Mouse (Mus musculus): ENCODE measurements around the gene Gm49387. TPM values are rescaled to one million over a fixed set of nuclear protein-coding genes. Genes with fewer than 3 reads are reported as not detected.

Gene Gm49387
- polyA plus RNA-seq, 1 experiment = not detected

DNA sequence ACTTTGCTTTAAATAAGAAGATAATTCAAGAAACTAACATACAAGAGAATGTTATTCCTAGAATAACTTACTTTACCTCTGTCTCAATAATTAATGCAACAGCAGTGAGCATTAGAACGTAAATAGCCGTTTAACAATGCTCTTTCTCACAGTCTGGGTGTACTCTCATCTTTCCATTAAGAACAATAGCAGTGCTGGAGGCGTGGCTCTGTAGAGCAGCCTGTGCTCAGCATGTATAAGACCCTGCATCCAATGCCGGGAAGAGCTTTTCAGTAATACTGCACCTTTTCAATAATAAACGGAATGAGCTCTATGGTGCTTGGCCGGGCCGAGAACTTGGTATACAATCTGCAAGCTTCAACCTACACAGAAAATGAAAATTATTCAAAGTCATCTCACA is 10.0 kb downstream of the Gm49387 start:
- TF ChIP-seq POLR2A (IDR thresholded peaks at IDR 0.05; ENCODE audit: insufficient read depth, low read length) (no peak), CTCF (IDR thresholded peaks at IDR 0.05; ENCODE audit: low read depth, low read length) (no peak), EP300 (IDR thresholded peaks at IDR 0.05; ENCODE audit: insufficient read depth, low read depth, low read length) (no peak)
- Histone ChIP-seq H3K9ac (ENCODE audit: low read depth, poor library complexity, severe bottlenecking) (no peak overlapping the region), H3K4me3 (ENCODE audit: low read depth, low read length) (no peak overlapping the region), H3K27me3 (ENCODE audit: control insufficient read depth, insufficient read depth, low read length, poor library complexity, severe bottlenecking) (no peaks in the 10 kb centered on the region), H3K4me1 (ENCODE audit: control insufficient read depth, insufficient read depth, low read length) (peaks cover 1% of the 10 kb centered on the region), H3K36me3 (ENCODE audit: control insufficient read depth, insufficient read depth, low read length, poor library complexity, severe bottlenecking) (no peaks in the 10 kb centered on the region), H3K9me3 (replicated peaks; ENCODE audit: control insufficient read depth, insufficient read depth, low read length, poor library complexity, severe bottlenecking) (no peaks in the 10 kb centered on the region), H3K27ac (ENCODE audit: insufficient read depth, low read length) (no peak overlapping the region)

DNA sequence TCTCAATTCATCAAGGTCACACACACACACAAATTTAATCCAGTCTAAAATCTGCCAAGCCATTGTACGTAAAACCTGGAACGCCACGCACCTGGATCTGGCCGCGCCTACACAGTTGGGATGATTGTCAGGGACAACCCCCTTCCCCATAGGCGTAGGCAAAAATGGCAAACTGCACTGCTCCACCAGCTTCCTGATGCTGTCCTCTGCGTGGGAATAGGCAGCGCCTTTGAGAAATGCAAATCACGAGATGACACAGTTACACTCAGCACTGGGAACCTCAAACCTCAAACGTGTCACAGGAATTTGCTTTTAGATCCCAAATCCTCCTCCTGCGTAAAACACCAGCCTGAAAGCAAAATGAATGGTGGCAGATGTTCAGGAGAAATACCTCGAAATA is 17.9 kb downstream of the Gm49387 start:
- no peaks in the 10 kb centered on the region for H3K9me3 ChIP-seq (replicated peaks; ENCODE audit: control insufficient read depth, insufficient read depth, low read length, poor library complexity, severe bottlenecking)
- H3K4me1 ChIP-seq (ENCODE audit: control insufficient read depth, insufficient read depth, low read length) = no peaks in the 10 kb centered on the region

DNA sequence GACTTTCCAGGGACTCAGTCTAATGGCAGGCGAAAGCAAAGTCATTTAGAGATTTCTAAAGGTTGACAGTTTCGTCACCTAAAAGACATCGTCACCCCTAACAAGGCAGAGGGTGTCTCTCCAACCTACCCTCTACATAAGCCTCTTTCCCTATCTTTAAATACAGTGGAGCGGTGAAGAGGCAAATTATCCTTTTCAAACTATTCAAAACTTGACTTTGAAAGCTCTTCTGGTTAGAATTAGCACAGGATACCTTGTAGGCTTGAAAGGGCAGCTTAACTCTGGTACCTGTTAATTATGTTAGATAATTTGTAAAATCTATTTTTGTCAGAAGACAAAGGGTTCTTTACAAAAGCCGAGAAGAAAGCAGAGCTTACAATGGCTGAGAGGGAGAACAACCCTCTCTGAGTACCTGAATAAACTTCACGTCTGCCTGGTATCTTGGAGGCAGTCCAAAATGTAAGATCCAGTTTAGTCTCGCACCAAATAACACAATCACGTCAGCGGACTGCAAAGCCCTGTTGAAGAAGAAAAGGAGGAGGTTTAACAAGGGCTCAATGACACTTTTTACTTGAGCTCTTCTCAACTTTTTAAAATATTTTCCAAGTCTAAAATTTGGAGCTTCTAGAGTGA is 20.0 kb downstream of the Gm49387 start:
- Histone ChIP-seq H3K36me3 (ENCODE audit: control insufficient read depth, insufficient read depth, low read length, poor library complexity, severe bottlenecking) (no peaks in the 10 kb centered on the region), H3K4me3 (ENCODE audit: low read depth, low read length) (no peak overlapping the region), H3K4me1 (ENCODE audit: control insufficient read depth, insufficient read depth, low read length) (no peaks in the 10 kb centered on the region), H3K27ac (ENCODE audit: insufficient read depth, low read length) (no peak overlapping the region), H3K9ac (ENCODE audit: low read depth, poor library complexity, severe bottlenecking) (no peak overlapping the region), H3K9me3 (replicated peaks; ENCODE audit: control insufficient read depth, insufficient read depth, low read length, poor library complexity, severe bottlenecking) (no peaks in the 10 kb centered on the region), H3K27me3 (ENCODE audit: control insufficient read depth, insufficient read depth, low read length, poor library complexity, severe bottlenecking) (no peaks in the 10 kb centered on the region)
- TF ChIP-seq EP300 (IDR thresholded peaks at IDR 0.05; ENCODE audit: insufficient read depth, low read depth, low read length) (no peak), CTCF (IDR thresholded peaks at IDR 0.05; ENCODE audit: low read depth, low read length) (no peak), POLR2A (IDR thresholded peaks at IDR 0.05; ENCODE audit: insufficient read depth, low read length) (no peak)

More for the DNA sequence above, 17.9 kb downstream of the Gm49387 start:
- no peaks in the 10 kb centered on the region for H3K27me3 ChIP-seq (ENCODE audit: control insufficient read depth, insufficient read depth, low read length, poor library complexity, severe bottlenecking)
- H3K9ac ChIP-seq (ENCODE audit: low read depth, poor library complexity, severe bottlenecking) = no peak overlapping the region
- H3K4me3 ChIP-seq (ENCODE audit: low read depth, low read length) = no peak overlapping the region
- TF ChIP-seq POLR2A (IDR thresholded peaks at IDR 0.05; ENCODE audit: insufficient read depth, low read length) = no peak
- no peak for TF ChIP-seq EP300 (IDR thresholded peaks at IDR 0.05; ENCODE audit: insufficient read depth, low read depth, low read length)
- no peak for TF ChIP-seq CTCF (IDR thresholded peaks at IDR 0.05; ENCODE audit: low read depth, low read length)
- H3K36me3 ChIP-seq (ENCODE audit: control insufficient read depth, insufficient read depth, low read length, poor library complexity, severe bottlenecking) = no peaks in the 10 kb centered on the region
- no peak overlapping the region for H3K27ac ChIP-seq (ENCODE audit: insufficient read depth, low read length)

DNA sequence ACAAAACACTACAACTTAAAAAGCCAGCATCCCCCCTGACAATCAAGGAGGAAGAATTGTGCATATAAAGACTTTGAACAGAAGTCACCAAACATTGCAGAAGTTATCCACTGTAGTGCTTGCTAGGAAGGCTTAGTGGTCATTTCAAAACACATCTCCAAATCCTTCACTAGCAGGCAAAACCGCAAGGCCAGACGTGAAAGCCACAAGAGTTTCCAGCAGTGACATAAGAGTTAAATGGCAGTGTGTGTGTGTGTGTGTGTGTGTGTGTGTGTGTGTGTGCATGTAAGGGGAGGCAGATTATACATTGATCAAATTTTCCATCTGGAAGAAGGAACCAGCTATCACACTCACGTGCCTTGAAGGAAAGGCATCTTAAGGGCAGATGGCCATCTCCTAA is 22.7 kb downstream of the Gm49387 start:
- H3K27me3 ChIP-seq (ENCODE audit: control insufficient read depth, insufficient read depth, low read length, poor library complexity, severe bottlenecking) = no peaks in the 10 kb centered on the region
- no peak overlapping the region for H3K9ac ChIP-seq (ENCODE audit: low read depth, poor library complexity, severe bottlenecking)
- TF ChIP-seq CTCF (IDR thresholded peaks at IDR 0.05; ENCODE audit: low read depth, low read length) = no peak
- TF ChIP-seq EP300 (IDR thresholded peaks at IDR 0.05; ENCODE audit: insufficient read depth, low read depth, low read length) = no peak
- no peak for TF ChIP-seq POLR2A (IDR thresholded peaks at IDR 0.05; ENCODE audit: insufficient read depth, low read length)
- H3K36me3 ChIP-seq (ENCODE audit: control insufficient read depth, insufficient read depth, low read length, poor library complexity, severe bottlenecking) = no peaks in the 10 kb centered on the region
- no peak overlapping the region for H3K4me3 ChIP-seq (ENCODE audit: low read depth, low read length)
- no peaks in the 10 kb centered on the region for H3K4me1 ChIP-seq (ENCODE audit: control insufficient read depth, insufficient read depth, low read length)
- H3K9me3 ChIP-seq (replicated peaks; ENCODE audit: control insufficient read depth, insufficient read depth, low read length, poor library complexity, severe bottlenecking) = no peaks in the 10 kb centered on the region
- no peak overlapping the region for H3K27ac ChIP-seq (ENCODE audit: insufficient read depth, low read length)

DNA sequence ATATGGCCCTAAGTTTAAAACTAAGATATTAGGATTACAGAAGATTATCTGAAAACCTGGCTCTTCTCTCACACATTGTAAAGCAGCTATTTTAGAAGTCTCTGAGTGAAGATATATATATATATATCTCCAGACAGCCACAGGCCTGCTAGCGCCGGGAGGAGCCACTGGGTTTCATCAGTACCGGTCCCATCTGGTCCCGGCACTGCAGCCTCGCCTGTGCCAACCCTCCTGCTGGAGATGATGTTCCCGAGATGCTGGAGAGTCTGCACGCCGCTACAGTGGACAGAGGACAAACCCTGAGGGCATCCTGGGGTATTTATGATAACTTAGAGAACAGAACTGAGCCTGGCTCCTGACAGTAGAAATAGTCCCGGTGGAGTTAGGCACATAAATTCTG is 23.5 kb downstream of the Gm49387 start:
- no peak overlapping the region for H3K27ac ChIP-seq (ENCODE audit: insufficient read depth, low read length)
- TF ChIP-seq EP300 (IDR thresholded peaks at IDR 0.05; ENCODE audit: insufficient read depth, low read depth, low read length) (no peak), CTCF (IDR thresholded peaks at IDR 0.05; ENCODE audit: low read depth, low read length) (no peak), POLR2A (IDR thresholded peaks at IDR 0.05; ENCODE audit: insufficient read depth, low read length) (no peak)
- H3K9ac ChIP-seq (ENCODE audit: low read depth, poor library complexity, severe bottlenecking) = no peak overlapping the region
- no peaks in the 10 kb centered on the region for H3K4me1 ChIP-seq (ENCODE audit: control insufficient read depth, insufficient read depth, low read length)
- H3K4me3 ChIP-seq (ENCODE audit: low read depth, low read length) = no peak overlapping the region
- no peaks in the 10 kb centered on the region for H3K9me3 ChIP-seq (replicated peaks; ENCODE audit: control insufficient read depth, insufficient read depth, low read length, poor library complexity, severe bottlenecking)
- H3K27me3 ChIP-seq (ENCODE audit: control insufficient read depth, insufficient read depth, low read length, poor library complexity, severe bottlenecking) = no peaks in the 10 kb centered on the region
- no peaks in the 10 kb centered on the region for H3K36me3 ChIP-seq (ENCODE audit: control insufficient read depth, insufficient read depth, low read length, poor library complexity, severe bottlenecking)

DNA sequence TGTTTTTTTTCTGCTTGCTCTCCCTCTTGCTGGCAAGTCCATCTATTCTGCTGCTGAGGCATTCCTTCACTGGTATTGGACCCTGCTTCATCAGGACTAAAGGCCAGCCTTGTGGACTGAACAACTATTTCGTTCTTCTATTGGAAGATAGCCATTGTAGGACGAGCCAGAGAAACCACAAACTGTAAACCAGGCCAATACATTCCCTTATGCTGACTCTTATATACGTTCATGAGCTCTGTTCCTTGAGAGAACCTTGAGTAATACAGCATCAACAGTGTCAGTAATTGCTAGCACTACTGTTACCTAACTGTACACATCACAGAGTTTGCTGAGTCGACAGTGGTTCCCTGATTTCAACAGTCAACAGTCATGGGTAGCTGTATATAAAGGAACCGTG is 27.0 kb downstream of the Gm49387 start:
- Histone ChIP-seq H3K4me1 (ENCODE audit: control insufficient read depth, insufficient read depth, low read length) (no peaks in the 10 kb centered on the region), H3K9ac (ENCODE audit: low read depth, poor library complexity, severe bottlenecking) (no peak overlapping the region), H3K4me3 (ENCODE audit: low read depth, low read length) (no peak overlapping the region), H3K36me3 (ENCODE audit: control insufficient read depth, insufficient read depth, low read length, poor library complexity, severe bottlenecking) (no peaks in the 10 kb centered on the region), H3K9me3 (replicated peaks; ENCODE audit: control insufficient read depth, insufficient read depth, low read length, poor library complexity, severe bottlenecking) (no peaks in the 10 kb centered on the region), H3K27me3 (ENCODE audit: control insufficient read depth, insufficient read depth, low read length, poor library complexity, severe bottlenecking) (no peaks in the 10 kb centered on the region), H3K27ac (ENCODE audit: insufficient read depth, low read length) (no peak overlapping the region)
- TF ChIP-seq POLR2A (IDR thresholded peaks at IDR 0.05; ENCODE audit: insufficient read depth, low read length) (no peak), EP300 (IDR thresholded peaks at IDR 0.05; ENCODE audit: insufficient read depth, low read depth, low read length) (no peak), CTCF (IDR thresholded peaks at IDR 0.05; ENCODE audit: low read depth, low read length) (no peak)
